Mouse (Mus musculus): ENCODE measurements around the gene Cgrrf1.

DNA sequence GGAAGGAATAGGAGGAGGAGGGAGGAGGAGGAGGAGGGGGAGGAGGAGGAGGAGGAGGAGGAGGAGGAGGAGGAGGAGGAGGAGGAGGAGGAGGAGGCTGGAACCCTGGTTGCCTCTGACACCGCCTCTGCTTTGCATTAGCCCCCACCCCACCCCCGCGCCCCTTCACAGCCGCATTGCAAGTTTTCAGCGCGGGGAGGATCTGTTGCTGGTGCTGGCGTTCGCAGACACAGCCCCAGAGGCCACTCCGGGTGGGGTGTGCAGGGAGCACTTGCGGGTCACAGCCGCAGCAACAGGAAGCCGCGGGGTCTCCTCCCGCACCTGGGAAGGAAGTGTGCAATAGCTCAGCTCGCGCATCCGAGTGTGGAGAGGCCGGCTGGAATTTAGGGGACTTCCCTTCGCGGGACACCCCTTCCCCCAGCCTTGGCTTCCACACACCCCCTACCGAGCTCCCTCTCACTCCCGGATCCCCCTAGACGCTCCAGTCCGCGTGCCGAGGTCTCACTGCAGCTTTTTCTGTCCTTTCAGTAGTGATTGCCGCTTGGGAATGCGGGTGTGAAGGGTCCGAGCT is 52.0 kb downstream of the Cgrrf1 start:
- TF ChIP-seq CTCF (IDR thresholded peaks at IDR 0.05; ENCODE audit: low read depth) (no peak), EP300 (optimal IDR thresholded peaks at IDR 0.05) (no peak)
